In the genomic region with DNA sequence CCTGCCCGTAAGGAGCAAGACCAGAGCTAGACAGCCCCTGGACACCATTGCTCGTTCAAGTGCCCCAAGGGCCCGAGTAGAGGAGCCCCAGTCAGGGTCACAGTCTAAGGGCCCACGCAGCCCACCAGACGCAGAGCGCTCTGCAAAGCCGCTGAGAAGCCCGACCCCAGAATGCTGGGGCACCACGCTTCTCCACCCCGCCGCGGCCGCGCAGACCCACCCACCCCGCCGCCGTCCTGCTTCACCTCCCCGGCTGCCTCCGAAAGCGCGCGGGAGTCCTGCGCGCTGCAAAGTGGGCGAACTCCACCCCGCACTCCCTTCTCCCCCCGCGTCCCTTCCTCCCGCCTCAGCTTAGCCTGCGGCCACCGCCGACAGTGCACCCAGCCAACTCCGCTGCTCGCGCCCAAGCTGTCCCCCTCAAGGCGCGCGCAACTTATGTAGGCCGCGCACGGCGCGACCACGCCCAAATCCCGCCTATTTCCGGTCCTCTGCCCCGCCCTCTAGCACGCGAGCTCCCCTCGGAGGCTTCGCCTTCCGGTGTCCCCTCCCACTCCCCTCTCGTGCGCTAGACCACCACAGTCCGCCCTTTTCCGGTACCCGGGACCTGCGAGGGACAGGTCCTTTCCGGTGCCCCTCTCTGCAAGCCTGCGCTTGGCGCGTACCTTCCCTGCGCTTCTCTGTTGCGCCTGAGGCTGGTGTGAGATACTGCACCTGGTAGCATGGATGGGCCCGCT, we compare ENCODE assay signal across 8 mouse cellular contexts. TPM values are rescaled to one million over a fixed set of nuclear protein-coding genes. Genes with fewer than 3 reads are reported as not detected.
DNase-seq lines count a peak whose midpoint lies in the region; ATAC-seq lines count a peak whose summit lies in the region.

A gene (minus strand): TSS at position 465 of the 734 bp plus-strand sequence.

- no peaks in the 10 kb centered on the region for H3K9me3 ChIP-seq in forebrain, embryonic 11.5 days (ENCODE audit: control insufficient read depth, low read length)
- H3K9me3 ChIP-seq in heart, embryonic 16.5 days (replicated peaks; ENCODE audit: control insufficient read depth, low read length) = no peaks in the 10 kb centered on the region
- no peaks in the 10 kb centered on the region for H3K9me3 ChIP-seq in liver, embryonic 15.5 days (replicated peaks)
- no peaks in the 10 kb centered on the region for H3K9me3 ChIP-seq in neural tube, embryonic 12.5 days

- DNase-seq in CD8-positive naive resting alpha-beta T cell, adult 2 months (ENCODE audit: low read depth in 2 of 2, low spot score in 2 of 2) = peak; percentile 96 to 97
- DNase-seq in c-Kit-positive CD71-negative TER-119-negative erythroid progenitor cells, embryonic 14.5 days (ENCODE audit: low read depth) = peak; percentile 79
- peak; percentile 98 for DNase-seq in forebrain, embryonic 11.5 days (ENCODE audit: low spot score)
- DNase-seq in kidney, postnatal 36 days = peak; percentile 88 to 91
- DNase-seq in telencephalon, adult 2 months (ENCODE audit: low read depth, low spot score) = peak; percentile 85

- no peaks in the 10 kb centered on the region for H3K27me3 ChIP-seq in forebrain, embryonic 11.5 days (ENCODE audit: control insufficient read depth, insufficient read depth, low read length)
- H3K27me3 ChIP-seq in heart, embryonic 16.5 days (ENCODE audit: control insufficient read depth, insufficient read depth, low read length) = no peaks in the 10 kb centered on the region
- no peaks in the 10 kb centered on the region for H3K27me3 ChIP-seq in liver, embryonic 15.5 days
- H3K27me3 ChIP-seq in neural tube, embryonic 12.5 days (replicated peaks) = no peaks in the 10 kb centered on the region

- peak within 1 kb of the TSS; percentile 86 for H3K4me2 ChIP-seq in forebrain, embryonic 11.5 days (ENCODE audit: low read depth, low read length, severe bottlenecking)
- H3K4me2 ChIP-seq in heart, embryonic 16.5 days (ENCODE audit: low read depth, low read length) = peak within 1 kb of the TSS; percentile 96
- peak within 1 kb of the TSS; percentile 94 for H3K4me2 ChIP-seq in liver, embryonic 15.5 days
- peak within 1 kb of the TSS; percentile 89 for H3K4me2 ChIP-seq in neural tube, embryonic 12.5 days (replicated peaks)

- peak within 1 kb of the TSS; percentile 73 for H3K4me3 ChIP-seq in forebrain, embryonic 11.5 days (ENCODE audit: low read depth, low read length)
- H3K4me3 ChIP-seq in heart, embryonic 16.5 days (ENCODE audit: low read length) = peak within 1 kb of the TSS; percentile 89
- H3K4me3 ChIP-seq in liver, embryonic 15.5 days (replicated peaks) = peak within 1 kb of the TSS; percentile 80
- H3K4me3 ChIP-seq in neural tube, embryonic 12.5 days = peak within 1 kb of the TSS; percentile 72

- no peaks in the 10 kb centered on the region; the same call in 1 of the 2 replicates for H3K4me1 ChIP-seq in forebrain, embryonic 11.5 days (replicated peaks; ENCODE audit: control insufficient read depth, insufficient read depth, low read length)
- H3K4me1 ChIP-seq in heart, embryonic 16.5 days (ENCODE audit: control insufficient read depth, insufficient read depth, low read length) = peaks cover 7% of the 10 kb centered on the region
- peaks cover 20% of the 10 kb centered on the region for H3K4me1 ChIP-seq in liver, embryonic 15.5 days (replicated peaks)
- H3K4me1 ChIP-seq in neural tube, embryonic 12.5 days = peaks cover 10% of the 10 kb centered on the region; the same call in 1 of the 2 replicates

- WGBS in forebrain, embryonic 11.5 days = under 1% methylated on average over 65 of the region's 65 CpGs
- WGBS in heart, embryonic 16.5 days = under 1% methylated on average over 65 of the region's 65 CpGs
- WGBS in liver, embryonic 15.5 days (ENCODE audit: insufficient replicate concordance) = under 1% methylated on average over 65 of the region's 65 CpGs
- under 1% methylated on average over 65 of the region's 65 CpGs for WGBS in neural tube, embryonic 12.5 days

- H3K36me3 ChIP-seq in forebrain, embryonic 11.5 days (ENCODE audit: control insufficient read depth, insufficient read depth, low read length) = no peaks in the 10 kb centered on the region
- no peaks in the 10 kb centered on the region for H3K36me3 ChIP-seq in heart, embryonic 16.5 days (ENCODE audit: control insufficient read depth, insufficient read depth)
- H3K36me3 ChIP-seq in liver, embryonic 15.5 days (replicated peaks) = no peaks in the 10 kb centered on the region
- no peaks in the 10 kb centered on the region for H3K36me3 ChIP-seq in neural tube, embryonic 12.5 days

- peak within 1 kb of the TSS; percentile 85 for H3K27ac ChIP-seq in forebrain, embryonic 11.5 days (ENCODE audit: low read depth, low read length)
- H3K27ac ChIP-seq in heart, embryonic 16.5 days (ENCODE audit: low read length) = peak within 1 kb of the TSS; percentile 89
- H3K27ac ChIP-seq in liver, embryonic 15.5 days (replicated peaks) = peak within 1 kb of the TSS; percentile 79
- H3K27ac ChIP-seq in neural tube, embryonic 12.5 days = peak within 1 kb of the TSS; percentile 58

- H3K9ac ChIP-seq in forebrain, embryonic 11.5 days (ENCODE audit: low read length) = peak within 1 kb of the TSS; percentile 79
- H3K9ac ChIP-seq in heart, embryonic 16.5 days (ENCODE audit: low read length) = peak within 1 kb of the TSS; percentile 91
- H3K9ac ChIP-seq in liver, embryonic 15.5 days = peak within 1 kb of the TSS; percentile 82
- H3K9ac ChIP-seq in neural tube, embryonic 12.5 days = peak within 1 kb of the TSS; percentile 76

- peak; percentile 99 for ATAC-seq in forebrain, embryonic 11.5 days (replicated peaks; ENCODE audit: low FRiP score)
- peak; percentile 97 for ATAC-seq in heart, embryonic 16.5 days (replicated peaks; ENCODE audit: extremely low read depth, insufficient read depth, low FRiP score)
- ATAC-seq in liver, embryonic 15.5 days (ENCODE audit: insufficient read depth) = peak; percentile 96
- ATAC-seq in neural tube, embryonic 12.5 days (ENCODE audit: low FRiP score, low read depth) = peak; percentile 99

RNA-seq across cellular contexts. Expression of the gene that starts here (rescaled TPM):
- polyA plus RNA-seq in forebrain, embryonic 11.5 days (2014; fragmentation: Nextera tagmentation; extraction: Ambion mirVana) = 14.1 and 15.8 TPM in 2 replicates
- 12.0 and 12.9 TPM in 2 replicates for polyA plus RNA-seq in heart, embryonic 16.5 days (2015; fragmentation: Nextera tagmentation; extraction: Ambion mirVana)
- polyA plus RNA-seq in liver, embryonic 15.5 days (2015; fragmentation: Nextera tagmentation; extraction: Ambion mirVana) = 4.3 and 5.7 TPM in 2 replicates
- 15.9 TPM in 2 replicates for polyA plus RNA-seq in neural tube, embryonic 12.5 days (2016; fragmentation: Nextera tagmentation; extraction: Ambion mirVana)

Comparison
In these comparisons a context has a peak if more than half of its experiments do, and no peak if none do; other contexts are left out.
1. Peak in every context shown above with its lines: DNase-seq, ATAC-seq, H3K4me3 ChIP-seq and H3K27ac ChIP-seq.